ENCODE assay signal across 18 mouse cellular contexts in the genomic region with DNA sequence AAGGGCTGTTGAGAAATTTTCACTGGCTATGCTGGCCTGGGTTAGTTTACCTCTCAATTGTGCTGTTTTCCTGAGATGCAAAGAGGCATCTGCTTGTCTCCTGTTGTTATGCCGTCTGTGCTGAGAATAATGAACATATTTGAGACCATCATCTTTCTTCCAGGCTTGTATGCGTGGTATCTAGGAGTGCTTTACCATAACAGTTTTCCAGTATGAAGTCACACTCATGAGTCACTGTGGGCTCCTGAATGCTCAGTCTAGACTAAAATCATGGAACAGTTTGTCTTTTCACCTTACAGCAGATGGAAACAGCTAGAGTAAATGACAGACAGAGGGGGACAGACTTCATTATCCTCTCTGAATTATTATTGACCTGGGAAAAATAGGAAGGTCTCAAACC.
"Had no signal": no experiment of that assay in that cellular context is flagged by ENCODE, and none has a peak within 500 bp of the region (broad histone marks: within the 10 kb centered on the region; RNA-seq: fewer than 3 reads in every experiment).

No protein-coding gene starts in this region.

- DNase-seq: lung, adult 18-20 months; lung, embryonic 14.5 days; lung, postnatal 10 days; lung, postnatal 4 days; midbrain, embryonic 14.5 days; retina, postnatal 1 day; right cerebral cortex, adult 18-20 months; right cerebral cortex, postnatal 25 days; right cerebral cortex, postnatal 4 days; spleen, adult 18-20 months; thymus, adult 18-20 months; thymus, postnatal 14 days; thymus, postnatal 36 days had no signal

- H3K4me3 ChIP-seq: midbrain, embryonic 10.5 days; midbrain, embryonic 12.5 days; myocyte; neural tube, embryonic 13.5 days; neural tube, embryonic 15.5 days had no signal

- H3K27ac ChIP-seq: midbrain, embryonic 10.5 days; midbrain, embryonic 12.5 days; neural tube, embryonic 13.5 days; neural tube, embryonic 15.5 days had no signal
